Mouse (Mus musculus) cerebellum, postnatal 25 days (tissue): ENCODE results near the gene Lrrc66.
A peak's percentile ranks its signal among the peaks of the same experiment; 100 is the strongest.

Experiments
- DNase-seq, 2 experiments: peaks; one replicate each; pipeline ENCODE4 v3.0.0; 2021; ENCODE audit warnings: mixed read lengths in 2 of 2

Gene Lrrc66

GRCm38 (mm10) chr5:73632291-73632690 lies at the start of gene Lrrc66:
Gene Lrrc66 (minus strand): TSS chr5:73632526.
- DNase-seq: no peak

DNA sequence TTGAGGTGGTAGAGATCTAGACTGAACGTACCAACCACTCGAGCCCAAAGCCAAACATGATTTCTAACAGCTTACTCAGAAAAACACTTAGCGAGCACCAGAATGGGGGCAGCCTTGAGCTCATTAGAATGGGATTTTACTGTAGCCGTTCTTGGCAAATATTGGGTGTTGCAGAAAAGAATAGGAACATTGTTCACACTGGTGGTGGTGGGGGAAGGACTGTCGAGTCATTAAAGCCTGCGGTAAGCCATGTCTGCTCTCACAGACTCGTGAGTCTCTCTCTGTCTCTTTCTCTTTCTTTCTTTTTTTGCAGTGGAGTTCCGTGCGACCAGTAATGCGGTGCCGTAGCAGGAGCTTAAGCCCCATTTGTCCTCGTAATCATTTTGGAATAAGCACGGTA lies 44.3 kb upstream of the Lrrc66 start:
- no peak for DNase-seq

DNA sequence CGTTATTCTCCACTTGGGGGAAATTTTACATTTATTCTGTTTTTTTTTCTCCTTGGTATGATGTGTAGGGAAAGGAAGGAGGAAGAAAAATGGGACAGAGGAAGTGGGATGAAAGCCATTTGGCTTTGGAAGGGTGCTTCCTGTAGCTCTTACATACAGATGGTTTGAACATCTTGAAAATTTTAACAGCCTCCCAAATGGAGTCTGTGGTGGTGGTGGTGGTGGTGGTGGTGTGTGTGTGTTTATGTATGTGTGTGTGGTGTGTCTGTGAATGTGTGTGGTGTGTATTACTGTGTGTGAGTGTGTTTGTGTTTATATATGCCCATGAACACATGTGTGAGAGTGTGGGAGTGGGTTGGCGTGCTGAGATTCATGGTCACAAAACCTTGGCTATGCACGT lies 43.3 kb upstream of the Lrrc66 start:
- no peak for DNase-seq

DNA sequence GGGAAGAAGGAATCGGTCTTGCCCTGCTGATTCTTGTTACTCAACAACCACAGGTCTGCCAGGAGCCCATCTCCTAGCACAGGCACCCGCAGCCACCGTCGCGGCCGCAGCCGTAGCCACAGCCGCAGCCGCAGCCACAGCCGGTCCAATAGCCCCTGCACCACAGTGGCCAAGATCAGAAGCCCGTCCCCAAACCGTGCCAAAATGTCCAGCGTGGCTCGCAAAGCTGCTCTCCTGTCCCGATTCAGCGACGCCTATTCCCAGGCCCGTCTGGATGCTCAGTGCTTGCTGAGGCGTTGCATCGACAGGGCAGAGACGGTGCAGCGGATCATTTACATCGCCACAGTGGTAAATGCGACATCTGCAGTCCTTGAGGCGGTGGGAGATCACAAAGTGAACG lies 37.1 kb upstream of the Lrrc66 start:
- DNase-seq: peak in 1 of 2 experiments; percentile 9

DNA sequence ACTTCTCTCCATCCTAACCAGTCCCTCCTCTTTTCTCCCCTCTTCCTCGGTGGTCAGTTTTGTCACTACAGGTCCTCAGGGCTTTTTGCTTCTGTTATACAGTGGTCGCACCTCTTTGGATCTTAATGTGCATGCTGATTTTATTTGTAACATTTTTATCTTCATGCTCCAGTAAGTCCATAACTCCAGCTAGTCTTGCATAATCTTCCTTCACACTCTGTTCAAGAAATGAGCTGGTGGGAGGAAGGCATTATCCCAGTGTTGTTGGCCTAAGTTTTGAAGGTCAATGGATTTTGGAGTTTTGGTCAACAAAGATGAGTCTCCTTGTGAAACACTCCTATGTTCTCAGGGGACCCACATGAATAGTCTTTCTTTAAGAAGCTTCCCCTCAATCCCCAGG lies 35.6 kb upstream of the Lrrc66 start:
- no peak for DNase-seq

DNA sequence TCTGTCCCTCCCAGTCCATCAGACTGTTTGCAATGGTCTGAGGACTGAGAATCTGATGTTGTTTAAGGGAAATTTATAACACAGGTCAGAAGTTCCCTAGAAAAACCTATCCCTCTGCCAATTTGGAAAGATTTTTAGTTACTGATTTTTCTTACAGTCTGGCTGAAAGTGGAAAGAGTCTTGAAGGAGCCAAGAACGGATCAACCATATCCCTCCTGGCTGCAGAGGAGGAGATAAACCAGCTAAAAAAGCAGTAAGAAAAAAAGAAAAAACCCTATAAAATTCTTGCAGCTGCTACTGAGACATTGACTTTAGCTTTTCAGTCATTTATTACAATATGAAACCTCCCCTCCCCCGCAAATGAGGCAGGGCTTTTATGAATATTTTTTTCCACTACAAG lies 34.4 kb upstream of the Lrrc66 start:
- DNase-seq: no peak

DNA sequence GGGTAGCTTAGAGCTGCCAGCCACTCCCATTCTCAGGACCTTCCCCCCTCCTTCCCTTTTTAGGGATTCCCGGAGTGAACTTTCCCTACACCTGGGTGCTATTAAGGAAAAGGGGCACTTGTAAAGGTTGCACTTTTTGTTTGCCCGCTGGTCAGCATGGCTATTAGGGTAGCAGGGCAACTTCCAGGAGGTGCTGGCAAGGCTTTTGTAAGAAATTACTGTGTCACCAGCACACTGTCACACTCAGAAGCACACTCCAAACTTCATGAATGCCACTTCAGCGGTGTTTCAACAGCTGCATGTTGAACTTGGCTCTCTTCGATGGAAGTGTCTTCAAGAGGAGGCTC lies 19.5 kb upstream of the Lrrc66 start:
- DNase-seq: peak in 1 of 2 experiments; percentile 13

- peak; percentile 23 for DNase-seq
Observed at GRCm38 (mm10) chr5:73651061-73651854, 18.9 kb upstream of the Lrrc66 start, which contains the start of gene Spata18. Gene Spata18 (plus strand): TSS chr5:73651379.

- DNase-seq: peak; percentile 30
Observed at GRCm38 (mm10) chr5:73650365-73650964, 18.1 kb upstream of the Lrrc66 start.

GRCm38 (mm10) chr5:73647261-73647900 lies 15.1 kb upstream of the Lrrc66 start, which contains the start of gene Sgcb:
Gene Sgcb (minus strand): TSS chr5:73647790.
- peak; percentile 91 to 92 for DNase-seq

GRCm38 (mm10) chr5:73642091-73642490 lies 9.8 kb upstream of the Lrrc66 start:
- DNase-seq: peak; percentile 29 to 57

DNA sequence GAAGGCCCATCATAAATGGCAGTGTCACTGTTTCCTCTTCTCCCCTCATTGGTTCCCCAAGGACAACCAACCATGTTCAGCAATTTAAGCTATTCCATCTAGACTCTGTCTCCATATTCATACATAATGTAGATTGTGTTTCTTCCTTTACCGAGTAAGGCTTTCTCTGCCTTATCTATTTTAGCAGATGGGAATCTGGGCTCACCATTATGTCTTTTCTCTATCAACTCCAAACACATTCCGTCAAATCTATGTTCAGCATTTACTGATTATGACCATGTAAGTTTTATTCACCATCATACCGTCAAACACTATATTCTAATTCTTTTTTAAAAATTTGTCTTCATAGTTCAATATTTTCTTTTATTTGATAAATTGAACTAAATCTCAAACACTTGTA lies 8.7 kb upstream of the Lrrc66 start:
- no peak for DNase-seq

DNA sequence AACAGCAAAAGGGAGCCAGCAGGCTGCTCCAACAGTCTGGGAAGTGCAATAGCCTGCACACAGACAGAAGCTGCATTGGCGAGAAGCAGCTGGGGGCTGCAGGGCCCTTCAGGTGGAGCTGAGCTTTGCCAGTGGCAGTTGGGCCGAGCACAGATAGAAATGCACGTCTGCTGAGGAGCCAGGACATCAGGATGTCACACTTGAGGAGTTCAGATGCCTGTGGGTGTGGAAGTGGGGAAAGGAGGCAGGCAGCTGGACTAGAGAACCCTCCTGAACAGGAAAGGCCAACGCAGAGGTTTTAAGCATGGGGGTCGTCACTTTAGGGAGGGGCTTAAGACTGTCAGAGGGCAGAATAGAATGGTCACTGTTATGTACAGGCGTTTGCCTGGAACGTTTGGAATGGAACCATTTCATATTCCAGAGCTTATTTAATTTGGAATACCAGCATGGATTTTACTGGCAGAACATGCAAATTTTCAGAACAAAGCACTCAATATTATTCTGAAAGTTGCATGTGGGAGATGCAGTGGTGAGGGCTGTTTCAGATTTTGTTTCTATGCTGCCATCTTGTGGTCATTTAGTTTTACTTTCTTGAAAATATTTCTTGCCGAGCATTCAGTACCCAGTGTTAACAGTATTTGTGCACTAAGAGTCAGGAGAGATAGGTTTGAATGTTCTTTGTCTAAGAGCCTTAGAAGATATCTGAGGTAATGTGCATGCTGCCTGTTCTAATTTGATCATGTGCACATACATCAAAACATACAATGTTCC lies 5.2 kb upstream of the Lrrc66 start:
- no peak for DNase-seq

DNA sequence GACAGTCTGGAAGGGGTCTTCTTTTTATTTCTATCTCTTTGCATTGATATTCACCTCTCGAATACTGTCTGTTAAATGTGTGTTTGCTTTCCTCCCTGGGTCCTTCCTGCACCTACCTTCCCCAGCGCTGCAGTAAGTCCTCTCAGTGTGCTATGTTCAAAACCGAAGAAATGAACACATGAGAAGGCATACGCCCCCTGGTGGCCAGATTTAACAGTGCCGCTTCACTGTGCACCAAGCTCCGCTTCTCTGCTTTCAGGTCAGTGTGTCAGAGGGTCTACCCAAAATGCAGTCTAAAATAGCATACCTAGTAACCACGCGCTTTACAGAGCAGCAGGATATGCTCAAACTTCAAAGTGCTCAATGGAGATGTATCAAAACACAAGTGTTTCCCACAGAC lies 815 bp upstream of the Lrrc66 start:
- peak; percentile 73 to 86 for DNase-seq

- no peak for DNase-seq
Observed at GRCm38 (mm10) chr5:73631001-73631558, 1.2 kb downstream of the Lrrc66 start.

DNA sequence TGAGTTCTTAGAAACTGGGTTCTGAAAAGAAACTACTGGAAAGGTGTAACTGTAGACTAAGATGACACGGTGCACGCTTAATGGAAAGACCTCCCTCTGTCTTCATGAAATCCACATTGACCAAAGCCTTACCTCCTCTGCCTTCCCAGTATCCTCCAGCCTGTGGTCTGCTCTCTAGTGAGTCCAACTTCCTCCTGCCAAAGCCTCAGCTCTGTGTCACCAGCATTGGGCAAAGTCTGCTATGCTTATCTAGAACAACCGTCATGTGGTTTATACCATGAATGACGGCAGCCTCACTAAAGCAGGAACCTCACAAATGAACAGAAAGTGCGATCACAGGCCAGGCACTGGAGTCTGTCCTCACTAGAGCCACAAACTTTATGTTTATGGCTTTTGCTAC lies 2.2 kb downstream of the Lrrc66 start:
- DNase-seq: no peak

- no peak for DNase-seq
Observed at GRCm38 (mm10) chr5:73627991-73628390, 4.3 kb downstream of the Lrrc66 start.

DNA sequence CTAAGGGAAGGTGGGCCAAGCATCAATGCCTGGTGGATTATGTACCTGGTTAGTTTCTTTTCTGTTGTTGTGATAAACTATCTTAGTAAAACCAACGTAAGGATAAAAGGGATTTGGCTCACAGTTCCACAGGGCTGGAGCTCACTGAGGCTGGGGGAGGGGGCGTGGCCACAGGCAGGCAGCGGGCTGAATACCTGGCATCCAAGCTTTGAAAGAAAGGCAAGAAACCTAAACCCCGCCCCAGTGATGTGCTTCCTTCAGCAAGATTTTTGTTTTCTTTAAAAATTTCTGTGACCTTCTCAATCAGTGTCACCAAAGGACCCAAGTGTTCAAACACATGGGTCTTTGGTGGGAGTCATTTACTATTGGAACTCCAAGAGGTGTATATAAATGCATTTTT lies 4.8 kb downstream of the Lrrc66 start:
- DNase-seq: no peak

GRCm38 (mm10) chr5:73626842-73627241 lies 5.5 kb downstream of the Lrrc66 start:
- DNase-seq: no peak

DNA sequence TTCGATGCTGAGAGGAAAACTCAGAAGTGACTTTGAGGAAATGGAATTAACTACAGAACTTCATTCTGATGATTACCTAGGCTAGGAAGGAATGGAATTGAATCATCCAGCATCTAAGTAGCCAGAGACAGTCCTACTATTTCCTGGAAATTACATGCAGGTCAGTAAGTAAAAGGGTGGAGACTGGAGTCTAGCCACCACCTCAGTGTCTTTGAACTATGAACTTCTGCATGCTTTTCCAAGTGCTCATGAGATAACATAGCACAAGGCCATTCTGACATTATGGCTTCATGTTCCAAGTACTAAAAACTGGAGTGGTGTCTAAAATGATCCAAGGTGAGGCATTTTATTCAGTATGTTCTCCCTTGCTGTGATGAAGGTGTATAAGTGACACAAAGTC lies 6.8 kb downstream of the Lrrc66 start:
- DNase-seq: no peak

GRCm38 (mm10) chr5:73618969-73619368 lies 13.4 kb downstream of the Lrrc66 start:
- no peak for DNase-seq

DNA sequence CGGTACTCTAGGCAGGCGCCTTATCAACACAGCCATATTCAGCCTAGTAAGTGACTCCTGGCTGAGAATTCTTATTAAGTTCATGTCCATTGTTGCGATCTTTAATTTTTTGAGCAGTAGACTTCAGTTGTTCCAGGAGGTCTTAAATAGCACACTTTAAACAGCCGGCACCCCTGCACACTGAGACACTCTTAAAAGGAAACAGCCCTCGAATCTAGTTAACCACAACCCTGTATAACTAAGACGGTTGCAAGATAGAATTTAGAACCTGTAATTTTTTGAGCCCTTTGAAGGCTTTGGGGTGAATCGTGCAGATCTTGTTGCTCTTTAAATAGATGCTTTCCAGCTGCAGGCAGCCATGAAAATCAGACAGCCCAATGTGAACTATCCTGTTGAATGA lies 17.1 kb downstream of the Lrrc66 start:
- no peak for DNase-seq

DNA sequence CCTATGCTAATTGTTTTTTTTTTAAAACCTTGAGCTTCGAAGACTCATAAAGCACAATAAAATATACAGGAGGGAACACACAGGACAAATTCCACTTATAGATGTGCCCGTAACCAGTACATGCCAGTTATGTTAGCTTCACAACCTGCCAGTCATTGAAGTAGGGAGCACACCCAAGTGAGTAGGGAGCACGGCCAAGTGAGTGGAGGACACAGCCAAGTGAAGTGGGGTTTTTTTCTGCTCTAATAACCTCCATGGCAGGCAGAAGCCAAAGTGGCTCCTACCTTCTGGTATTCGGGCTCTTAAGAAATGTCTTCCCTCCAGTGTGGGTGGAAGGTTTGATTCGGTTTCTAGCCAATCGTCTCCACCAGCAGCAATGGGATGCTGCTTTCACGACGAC lies 19.0 kb downstream of the Lrrc66 start:
- peak in 1 of 2 experiments; percentile 26 for DNase-seq
